Mouse (Mus musculus) kidney, adult 2 months (tissue): ENCODE data around the gene Myom1.

Experiments
- CTCF ChIP-seq: fragments of 200-500 bp; conservative IDR thresholded peaks from 2 replicates; pipeline ENCODE4 v1.5.1; 2011; ENCODE audit warnings: low read depth, mild to moderate bottlenecking, control low read depth, low read length, moderate library complexity, mixed read lengths; ENCODE audit not compliant: insufficient read depth, insufficient read length
- POLR2A ChIP-seq: fragments of 200-500 bp; IDR thresholded peaks from one replicate; pipeline ENCODE4 v1.6.1; 2011; ENCODE audit warnings: low read depth, low read length, control low read depth

DNA sequence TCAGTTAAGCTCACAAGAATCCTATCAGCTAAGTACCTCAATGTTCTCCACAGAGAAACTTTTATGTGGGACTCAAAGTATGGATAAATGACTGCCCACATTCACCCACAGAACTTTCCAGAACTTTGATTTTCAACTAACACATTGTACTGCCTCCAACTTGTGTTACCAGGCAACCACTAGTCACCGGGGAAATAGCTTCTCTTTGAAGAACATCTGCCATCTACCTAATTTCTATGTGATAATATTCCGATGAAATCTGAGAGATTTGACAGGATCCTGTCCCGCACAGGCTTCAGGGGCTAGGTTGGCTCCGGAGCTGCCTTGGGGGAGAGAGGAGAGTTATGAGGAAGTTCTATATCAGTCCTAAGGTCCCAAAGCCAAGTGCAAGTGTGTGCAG is 44.4 kb downstream of the Myom1 start:
- TF ChIP-seq POLR2A = no peak
- no peak for TF ChIP-seq CTCF
